ENCODE assay signal across 28 mouse cellular contexts in genomic region chr2:155451256-155451655, GRCm38 (mm10). TPM values are rescaled to one million over a fixed set of nuclear protein-coding genes. Genes with fewer than 3 reads are reported as not detected.
A peak's percentile ranks its signal among the peaks of the same experiment; 100 is the strongest.
DNase-seq lines count a peak whose midpoint lies in the region; ATAC-seq and TF ChIP-seq lines count a peak whose summit lies in the region.
"Had no signal": no experiment of that assay in that cellular context is flagged by ENCODE, and none has a peak within 500 bp of the region (broad histone marks: within the 10 kb centered on the region; RNA-seq: fewer than 3 reads in every experiment).

No protein-coding gene starts in this region.

- peak; percentile 10; the same call in 1 of the 2 replicates for TF ChIP-seq CTCF in gastrocnemius, adult 2 months (IDR thresholded peaks at IDR 0.05)
- 0 out of 2 replicates have a peak, but pooled peaks have one; percentile 27 for TF ChIP-seq CTCF in kidney, postnatal 0 days (IDR thresholded peaks at IDR 0.05; ENCODE audit: low read depth)
- TF ChIP-seq CTCF in lung, postnatal 0 days (IDR thresholded peaks at IDR 0.05) = peak; percentile 49

- DNase-seq in gastrocnemius, adult 2 months = no peak
- DNase-seq in gastrocnemius, postnatal 36 days = no peak
- DNase-seq in kidney, postnatal 0 days (ENCODE audit: low spot score) = no peak
- no peak for DNase-seq in kidney, adult 18-20 months
- DNase-seq in lung, postnatal 0 days (ENCODE audit: low spot score) = no peak
- DNase-seq in lung, postnatal 10 days = no peak
- DNase-seq in ZHBTc4 (ENCODE audit: low read depth, low spot score) = peak; percentile 12
- no peak for DNase-seq in adrenal gland, postnatal 36 days
- DNase-seq: adrenal gland, postnatal 14 days; cerebellum, adult 9-11 months; gastrocnemius, postnatal 14 days; heart, adult 2 months; heart, postnatal 4 days; kidney, postnatal 10 days; liver, embryonic 13.5 days; retina, postnatal 1 day; right cerebral cortex, postnatal 25 days; spleen, adult 18-20 months had no signal

- no peaks in the 10 kb centered on the region for H3K36me3 ChIP-seq in kidney, postnatal 0 days (ENCODE audit: insufficient read depth, low read length)
- H3K36me3 ChIP-seq in lung, postnatal 0 days (ENCODE audit: insufficient read depth, low read length) = no peaks in the 10 kb centered on the region
- H3K36me3 ChIP-seq: heart, embryonic 15.5 days; hindbrain, embryonic 15.5 days; intestine, embryonic 15.5 days had no signal

- no peaks in the 10 kb centered on the region for H3K4me1 ChIP-seq in kidney, postnatal 0 days (replicated peaks; ENCODE audit: insufficient read depth, low read length)
- no peaks in the 10 kb centered on the region for H3K4me1 ChIP-seq in lung, postnatal 0 days (ENCODE audit: insufficient read depth, low read depth, low read length)
- H3K4me1 ChIP-seq: embryonic facial prominence, embryonic 15.5 days; forebrain, embryonic 15.5 days; heart, embryonic 15.5 days; intestine, embryonic 15.5 days; limb, embryonic 10.5 days; liver, embryonic 13.5 days; midbrain, embryonic 13.5 days; neural tube, embryonic 12.5 days had no signal

- no peak for ATAC-seq in kidney, postnatal 0 days (replicated peaks; ENCODE audit: low FRiP score, low read depth)
- ATAC-seq in lung, postnatal 0 days = no peak
- ATAC-seq: CD4-positive, CD25-positive, alpha-beta regulatory T cell, adult 4 months; forebrain, embryonic 15.5 days; intestine, embryonic 15.5 days; midbrain, embryonic 13.5 days had no signal

- H3K4me2 ChIP-seq in kidney, postnatal 0 days (ENCODE audit: low read length) = no peak overlapping the region
- H3K4me2 ChIP-seq in lung, postnatal 0 days (replicated peaks; ENCODE audit: low read depth, low read length) = no peak overlapping the region
- H3K4me2 ChIP-seq: embryonic facial prominence, embryonic 15.5 days; forebrain, embryonic 15.5 days; heart, embryonic 15.5 days; hindbrain, embryonic 15.5 days; intestine, embryonic 15.5 days; liver, embryonic 13.5 days; midbrain, embryonic 13.5 days; neural tube, embryonic 12.5 days had no signal

- no peak overlapping the region for H3K4me3 ChIP-seq in gastrocnemius, adult 2 months
- H3K4me3 ChIP-seq in kidney, postnatal 0 days (replicated peaks; ENCODE audit: low read depth, low read length) = no peak overlapping the region
- H3K4me3 ChIP-seq in lung, postnatal 0 days (ENCODE audit: low read depth, low read length) = no peak overlapping the region
- H3K4me3 ChIP-seq: embryonic facial prominence, embryonic 15.5 days; forebrain, embryonic 15.5 days; heart, adult 2 months; heart, embryonic 15.5 days; hindbrain, embryonic 15.5 days; intestine, embryonic 15.5 days; limb, embryonic 10.5 days; liver, embryonic 13.5 days; midbrain, embryonic 13.5 days; neural tube, embryonic 12.5 days had no signal

- intact Hi-C loops in gastrocnemius, adult 2 months (cut with DNase I) = no loop called here
- intact Hi-C loops in gastrocnemius, postnatal 36 days (cut with DNase I) = no loop called here

- TF ChIP-seq EP300 in lung, postnatal 0 days (IDR thresholded peaks at IDR 0.05) = no peak

- H3K27me3 ChIP-seq in kidney, postnatal 0 days (ENCODE audit: insufficient read depth, low read length) = no peaks in the 10 kb centered on the region
- no peaks in the 10 kb centered on the region for H3K27me3 ChIP-seq in lung, postnatal 0 days (replicated peaks; ENCODE audit: insufficient read depth, low read length)
- H3K27me3 ChIP-seq: embryonic facial prominence, embryonic 15.5 days; forebrain, embryonic 15.5 days; heart, embryonic 15.5 days; hindbrain, embryonic 15.5 days; intestine, embryonic 15.5 days; liver, embryonic 13.5 days; midbrain, embryonic 13.5 days; neural tube, embryonic 12.5 days had no signal

- no peak overlapping the region for H3K27ac ChIP-seq in gastrocnemius, adult 2 months
- H3K27ac ChIP-seq in kidney, postnatal 0 days = no peak overlapping the region
- no peak overlapping the region for H3K27ac ChIP-seq in lung, postnatal 0 days (ENCODE audit: low read length)
- H3K27ac ChIP-seq: embryonic facial prominence, embryonic 15.5 days; forebrain, embryonic 15.5 days; heart, adult 2 months; heart, embryonic 15.5 days; hindbrain, embryonic 15.5 days; intestine, embryonic 15.5 days; limb, embryonic 10.5 days; liver, embryonic 13.5 days; midbrain, embryonic 13.5 days; neural tube, embryonic 12.5 days had no signal

- H3K9me3 ChIP-seq in kidney, postnatal 0 days (replicated peaks; ENCODE audit: low read length) = no peaks in the 10 kb centered on the region
- H3K9me3 ChIP-seq in lung, postnatal 0 days (ENCODE audit: low read length) = no peaks in the 10 kb centered on the region
- H3K9me3 ChIP-seq: embryonic facial prominence, embryonic 15.5 days; forebrain, embryonic 15.5 days; G1E; heart, embryonic 15.5 days; hindbrain, embryonic 15.5 days; intestine, embryonic 15.5 days; limb, embryonic 10.5 days; liver, embryonic 13.5 days; midbrain, embryonic 13.5 days; neural tube, embryonic 12.5 days had no signal

- 82% methylated on average over 5 of the region's 5 CpGs for WGBS in kidney, postnatal 0 days
- WGBS in lung, postnatal 0 days = 93% methylated on average over 5 of the region's 5 CpGs

- H3K9ac ChIP-seq in kidney, postnatal 0 days (ENCODE audit: low read depth, low read length) = no peak overlapping the region
- no peak overlapping the region for H3K9ac ChIP-seq in lung, postnatal 0 days (replicated peaks; ENCODE audit: low read depth)
- H3K9ac ChIP-seq: embryonic facial prominence, embryonic 15.5 days; forebrain, embryonic 15.5 days; heart, embryonic 15.5 days; hindbrain, embryonic 15.5 days; intestine, embryonic 15.5 days; liver, embryonic 13.5 days; midbrain, embryonic 13.5 days; neural tube, embryonic 12.5 days had no signal

RNA-seq across cellular contexts. Expression of gene Ncoa6, which starts 22.4 kb away (rescaled TPM):
- total RNA-seq in gastrocnemius, adult 2 months (2021) = 10 to 100 TPM; 16.3 to 18.7 TPM
- total RNA-seq in gastrocnemius, postnatal 36 days (2021) = 10 to 100 TPM; 14.0 to 17.0 TPM
- polyA plus RNA-seq in kidney, postnatal 0 days (2015; fragmentation: Nextera tagmentation; extraction: Ambion mirVana) = 19.0 and 19.6 TPM in 2 replicates
- 16.7 and 20.0 TPM in 2 replicates for polyA plus RNA-seq in lung, postnatal 0 days (2015; fragmentation: Nextera tagmentation; extraction: Ambion mirVana)
- 10 to 100 TPM; 40.1 to 41.2 TPM for total RNA-seq in adrenal gland, postnatal 36 days (2021)
